Mouse (Mus musculus): ENCODE measurements around the gene Prr5l.

DNA sequence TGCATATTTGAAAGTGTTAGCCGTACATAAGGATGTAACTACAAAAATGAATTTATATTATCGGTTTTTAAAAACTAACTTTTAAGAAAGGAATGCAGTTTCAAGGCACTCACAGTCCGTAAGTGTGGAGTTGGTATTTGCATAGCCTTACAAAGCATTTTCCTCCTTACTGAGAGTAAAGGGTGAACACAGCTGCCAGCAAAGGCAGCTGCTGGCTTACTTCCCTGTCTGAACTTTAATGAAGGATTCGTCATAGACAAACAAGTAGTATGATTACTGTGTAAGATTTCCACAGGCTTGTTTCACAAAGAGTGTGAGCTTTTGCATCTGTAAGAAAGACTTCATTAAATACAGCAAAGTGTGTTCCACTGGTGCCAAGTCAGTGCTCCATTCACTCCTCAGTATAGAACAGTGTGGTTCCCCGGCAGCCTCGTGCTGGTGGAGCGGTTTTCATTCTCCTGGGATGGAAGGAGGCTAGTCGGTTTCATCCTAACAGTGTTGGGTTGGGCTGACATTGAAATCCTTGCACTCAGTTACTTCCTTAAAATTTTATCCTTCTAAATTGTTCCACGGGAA lies 192.5 kb downstream of the Prr5l start:
- TF ChIP-seq EP300 (optimal IDR thresholded peaks at IDR 0.05) (no peak), CTCF (IDR thresholded peaks at IDR 0.05; ENCODE audit: low read depth) (no peak)
